Mouse (Mus musculus) liver, embryonic 14.5 days (tissue): ENCODE measurements at regions not wholly inside any gene's neighbourhood (a gene's known extent, or its start where the extent isn't known, plus 50 kb on each side); places are given as distances from the start of the nearest gene placed in this dataset.

Source experiments
- CTCF ChIP-seq: IDR thresholded peaks from 2 replicates; pipeline ENCODE4 v1.5.1; 2016; ENCODE audit warnings: antibody characterized with exemption, low read depth, control low read depth
- EP300 ChIP-seq: IDR thresholded peaks from 2 replicates; pipeline ENCODE4 v1.6.1; 2016; ENCODE audit warnings: antibody characterized with exemption, low read depth

DNA sequence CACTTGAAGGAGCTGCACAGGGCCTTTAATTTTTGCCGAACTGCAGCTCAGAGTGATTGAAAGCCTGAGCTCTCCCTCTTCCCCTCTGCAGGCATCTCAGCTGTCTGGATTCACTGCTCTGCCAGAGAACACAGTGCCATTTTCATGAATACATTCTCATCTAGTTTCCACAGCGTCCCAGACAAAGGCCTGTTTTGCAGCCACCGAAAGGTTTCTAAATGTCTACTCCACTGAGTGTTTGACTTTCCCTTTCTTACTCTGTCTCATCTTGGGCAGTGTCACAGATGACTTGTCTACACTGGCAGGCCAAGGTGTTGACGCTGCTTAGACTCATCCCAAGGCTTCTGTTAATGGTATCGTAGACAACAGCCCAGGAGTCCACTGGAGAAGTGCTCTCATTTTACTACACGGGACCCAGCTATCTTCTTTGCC is 251.8 kb upstream of the Adcy2 start:
- TF ChIP-seq EP300 (no peak), CTCF (no peak)
